Mouse (Mus musculus) lung, embryonic 14.5 days (tissue): Measurements from ENCODE around the gene Mpv17. TPM values are rescaled to one million over a fixed set of nuclear protein-coding genes. Genes with fewer than 3 reads are reported as not detected.

Experiments used
- ATAC-seq: fragments of 200-750 bp; cut with Nextera tagmentation; 2 replicates; pipeline ENCODE4 v1.8.0; 2017; ENCODE audit warnings: mild to moderate bottlenecking, moderate TSS enrichment, moderate library complexity; ENCODE audit not compliant: insufficient read depth
- DNase-seq: peaks from one replicate; pipeline ENCODE4 v3.0.0-alpha.2; 2015
- H3K27ac ChIP-seq: fragments of 300-500 bp; sonication (generic); 2 replicates; pipeline ENCODE4 v1.5.1; 2014; ENCODE audit warnings: low read depth, mild to moderate bottlenecking, moderate library complexity
- H3K27me3 ChIP-seq: fragments of 300-500 bp; sonication (generic); 2 replicates; pipeline ENCODE4 v1.6.1; 2014; ENCODE audit warnings: low read length, control low read depth; ENCODE audit not compliant: insufficient read depth
- H3K36me3 ChIP-seq: fragments of 300-500 bp; sonication (generic); 2 replicates; pipeline ENCODE4 v1.6.1; 2014; ENCODE audit warnings: control low read depth; ENCODE audit not compliant: insufficient read depth
- H3K4me1 ChIP-seq: fragments of 300-500 bp; sonication (generic); 2 replicates; pipeline ENCODE4 v1.6.1; 2014; ENCODE audit warnings: antibody characterized with exemption, control low read depth; ENCODE audit not compliant: insufficient read depth
- H3K4me2 ChIP-seq: fragments of 300-500 bp; sonication (generic); 2 replicates; pipeline ENCODE4 v1.6.1; 2014; ENCODE audit warnings: mild to moderate bottlenecking
- H3K4me3 ChIP-seq: fragments of 300-500 bp; sonication (generic); 2 replicates; pipeline ENCODE4 v1.5.1; 2014; ENCODE audit warnings: low read depth, low read length
- H3K9ac ChIP-seq: fragments of 300-500 bp; sonication (generic); 2 replicates; pipeline ENCODE4 v1.6.1; 2014
- H3K9me3 ChIP-seq: fragments of 300-500 bp; sonication (generic); 2 replicates; pipeline ENCODE4 v1.6.1; 2016; ENCODE audit warnings: low read depth, low read length, control low read depth
- CTCF ChIP-seq: IDR thresholded peaks from 2 replicates; pipeline ENCODE4 v1.5.1; 2016; ENCODE audit warnings: antibody characterized with exemption, low read depth
- WGBS: fragments of 180-500 bp; shearing (Covaris S2); extraction: QIAGEN DNeasy Blood & Tissue Kit; methylation state at CpG from one replicate; pipeline ENCODE4 v1.1.7; 2014; 5-methylcytosine and 5-hydroxymethylcytosine counted together
- polyA plus RNA-seq: library from polyadenylated mRNA; unstranded; fragments of >200 nt; fragmentation: Nextera tagmentation; extraction: Ambion mirVana; gene quantifications from 2 replicates; pipeline ENCODE4 v1.2.1, GENCODE M21; 2014

Mpv17 gene
- polyA plus RNA-seq, 1 experiment from 2014 or later, result 58.3 TPM

DNA sequence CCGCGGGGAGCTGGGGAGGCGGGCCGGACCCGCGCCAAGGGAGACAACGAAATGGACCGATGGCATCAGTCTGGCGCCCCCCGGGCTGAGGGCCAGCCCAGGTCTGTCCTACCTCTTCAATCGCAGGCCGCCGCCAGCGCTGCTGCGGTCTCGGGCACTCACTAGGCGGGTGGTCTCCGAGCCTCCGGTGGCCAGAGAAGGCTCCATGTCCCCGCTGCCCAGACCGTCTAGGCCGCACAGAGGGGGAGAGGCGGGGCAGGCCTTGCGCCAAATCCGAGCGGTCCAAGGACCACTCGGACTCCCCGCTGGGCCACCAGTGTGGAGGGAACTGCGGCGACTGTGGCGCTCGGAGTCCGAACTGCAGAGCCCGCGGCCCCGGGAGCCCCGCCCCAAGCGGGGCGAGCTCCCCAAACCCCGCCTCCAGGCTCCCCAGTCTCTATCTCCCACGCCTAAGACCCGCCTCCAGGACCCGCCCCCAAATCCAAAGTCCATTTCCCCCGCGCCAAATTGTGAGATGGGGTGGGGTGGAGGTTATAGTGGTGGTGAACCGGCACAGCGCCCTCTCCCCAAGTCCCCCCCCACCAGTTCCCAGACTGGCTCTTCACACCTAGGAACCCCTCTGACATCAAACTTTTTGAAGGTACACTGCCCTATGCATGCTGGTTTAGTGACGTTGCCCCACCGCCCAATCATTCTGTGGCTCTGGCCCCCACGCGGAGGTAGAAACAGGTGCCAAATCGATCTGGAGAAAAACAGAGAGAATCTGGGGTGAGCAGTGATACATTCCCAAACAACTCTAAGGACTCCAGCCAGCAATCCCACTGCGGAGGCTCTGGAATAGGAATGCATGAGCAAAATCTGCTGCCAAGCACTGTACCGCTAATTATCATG is 60.7 kb downstream of the Mpv17 start:
- Histone ChIP-seq H3K4me2 (peak overlapping the region; percentile 68), H3K27ac (no peak overlapping the region), H3K4me1 (peaks cover 4% of the 10 kb centered on the region; the same call in 1 of the 2 replicates), H3K9me3 (no peaks in the 10 kb centered on the region), H3K27me3 (peaks cover 86% of the 10 kb centered on the region), H3K9ac (0 out of 2 replicates have a peak overlapping the region, but pooled peaks have one; percentile 15), H3K36me3 (no peaks in the 10 kb centered on the region), H3K4me3 (peak overlapping the region; percentile 39)
- DNase-seq (peak; percentile 68), ATAC-seq (peak; percentile 75)
- no peak for TF ChIP-seq CTCF
- WGBS, result 1% methylated on average over 51 of the region's 54 CpGs

DNA sequence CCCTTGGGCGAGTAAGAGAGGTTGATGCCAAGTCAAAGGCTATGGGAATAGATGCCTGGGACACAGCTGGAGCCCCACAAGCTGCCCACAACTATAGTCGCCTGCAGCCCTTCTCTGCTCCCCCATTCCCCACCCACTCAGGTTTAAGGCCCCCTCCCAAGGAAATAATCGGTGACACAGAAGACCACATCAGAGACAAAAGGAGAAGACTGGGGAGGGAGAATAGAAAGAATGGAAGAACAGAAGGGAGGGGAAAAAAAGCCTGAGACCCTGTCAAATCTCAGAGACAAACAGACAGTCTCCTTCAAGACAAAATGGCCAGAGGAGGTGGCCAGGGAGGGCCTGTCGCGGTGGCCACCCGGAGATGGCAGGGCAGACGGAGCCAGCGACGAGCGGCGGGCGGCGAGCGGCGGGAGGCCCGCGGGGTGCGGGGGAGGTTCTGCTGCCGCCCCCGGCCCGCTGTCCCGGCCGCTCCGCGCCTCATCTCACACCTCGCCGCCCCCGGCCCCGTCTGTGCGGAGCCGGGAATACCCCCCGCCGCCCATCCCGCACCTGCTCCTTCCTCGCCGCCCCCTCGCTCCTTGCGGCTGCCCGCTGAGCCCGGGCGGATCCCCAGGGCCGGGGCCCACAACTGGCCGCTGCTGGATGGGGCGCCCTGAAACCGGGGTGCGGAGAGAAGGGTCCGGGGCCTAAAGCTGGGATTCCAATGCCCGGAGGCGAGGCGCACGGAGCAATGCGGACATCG is 61.6 kb downstream of the Mpv17 start:
- no peak for DNase-seq
- peak overlapping the region; percentile 39 for H3K4me3 ChIP-seq
- no peak for TF ChIP-seq CTCF
- H3K4me2 ChIP-seq, result peak overlapping the region; percentile 68
- no peak overlapping the region for H3K9ac ChIP-seq
- H3K4me1 ChIP-seq, result peaks cover 4% of the 10 kb centered on the region; the same call in 1 of the 2 replicates
- 2% methylated on average over 45 of the region's 53 CpGs for WGBS
- H3K27ac ChIP-seq, result no peak overlapping the region
- peaks cover 86% of the 10 kb centered on the region for H3K27me3 ChIP-seq
- H3K9me3 ChIP-seq, result no peaks in the 10 kb centered on the region
- no peaks in the 10 kb centered on the region for H3K36me3 ChIP-seq
- no peak for ATAC-seq

Other genes starting within 250 kb of the Mpv17 start
- 472 and 477 TPM in 2 replicates for gene Ost4, start 246.5 kb downstream of the Mpv17 start, polyA plus RNA-seq
- 162 and 185 TPM in 2 replicates for gene Emilin1, start 240.8 kb downstream of the Mpv17 start, polyA plus RNA-seq
- gene Khk, start 232.8 kb downstream of the Mpv17 start, polyA plus RNA-seq, result 13.0 and 15.0 TPM in 2 replicates
- gene Cgref1, start 208.7 kb downstream of the Mpv17 start, polyA plus RNA-seq, result 2.3 and 2.6 TPM in 2 replicates
- 79.8 and 99.6 TPM in 2 replicates for gene Preb, start 193.9 kb downstream of the Mpv17 start, polyA plus RNA-seq
- 0.16 and 0.25 TPM in 2 replicates for gene Tcf23, start 185.6 kb downstream of the Mpv17 start, polyA plus RNA-seq
- gene Atraid, start 105.9 kb downstream of the Mpv17 start, polyA plus RNA-seq, result 148 and 159 TPM in 2 replicates
- gene Slc5a6, start 105.3 kb downstream of the Mpv17 start, polyA plus RNA-seq, result 7.2 and 8.0 TPM in 2 replicates
- gene Cad, start 99.5 kb downstream of the Mpv17 start, polyA plus RNA-seq, result 38.0 and 43.4 TPM in 2 replicates
- gene Dnajc5g, start 48.0 kb downstream of the Mpv17 start, polyA plus RNA-seq, result not detected in 2 replicates
- 0.38 TPM in 1 of 2 replicates, not detected in the other for gene Slc30a3, start 46.0 kb downstream of the Mpv17 start, polyA plus RNA-seq
- 0.30 TPM in 1 of 2 replicates, not detected in the other for gene Trim54, start 37.5 kb downstream of the Mpv17 start, polyA plus RNA-seq
- not detected in 2 replicates for gene Ucn, start 15.4 kb downstream of the Mpv17 start, polyA plus RNA-seq
- gene Gm29609, start 25.7 kb upstream of the Mpv17 start, polyA plus RNA-seq, result 0.68 and 0.92 TPM in 2 replicates
- gene Gtf3c2, start 25.9 kb upstream of the Mpv17 start, polyA plus RNA-seq, result 74.1 and 78.6 TPM in 2 replicates
- gene Snx17, start 39.0 kb upstream of the Mpv17 start, polyA plus RNA-seq, result 130 and 131 TPM in 2 replicates
- gene Eif2b4, start 39.2 kb upstream of the Mpv17 start, polyA plus RNA-seq, result 64.2 and 70.6 TPM in 2 replicates
- 5.4 and 7.1 TPM in 2 replicates for gene Zfp513, start 48.1 kb upstream of the Mpv17 start, polyA plus RNA-seq
- 144 and 148 TPM in 2 replicates for gene Ppm1g, start 66.4 kb upstream of the Mpv17 start, polyA plus RNA-seq
- gene Nrbp1, start 86.6 kb upstream of the Mpv17 start, polyA plus RNA-seq, result 158 and 165 TPM in 2 replicates
- 0.37 and 0.38 TPM in 2 replicates for gene Gm9970, start 87.0 kb upstream of the Mpv17 start, polyA plus RNA-seq
- 31.1 and 32.0 TPM in 2 replicates for gene Krtcap3, start 97.4 kb upstream of the Mpv17 start, polyA plus RNA-seq
- gene Ift172, start 136.9 kb upstream of the Mpv17 start, polyA plus RNA-seq, result 32.3 and 36.4 TPM in 2 replicates
- 58.5 and 68.6 TPM in 2 replicates for gene Fndc4, start 141.8 kb upstream of the Mpv17 start, polyA plus RNA-seq
- 0.34 TPM in 1 of 2 replicates, not detected in the other for gene Gckr, start 143.2 kb upstream of the Mpv17 start, polyA plus RNA-seq